Mouse (Mus musculus) retina, adult 2 months (tissue): ENCODE measurements around the gene Sgta.
"Not testable (repeated sequence)": the region's sequence is repeated elsewhere in the genome, so short reads cannot be mapped to it uniquely, and the experiment has no call there.

ENCODE experiments used
- DNase-seq: peaks from one replicate; pipeline ENCODE4 v3.0.0-alpha.2; 2012; ENCODE audit warnings: low read depth, low spot score

Gene Sgta

GRCm38 (mm10) chr10:81059603-81060543, at the start of gene Sgta:
Gene Sgta, minus strand, starts transcription at chr10:81060181.
- DNase-seq: peak; percentile 99

GRCm38 (mm10) chr10:81106113-81106721, 46.2 kb upstream of the Sgta start:
- DNase-seq: peak; percentile 62

GRCm38 (mm10) chr10:81105565-81106112, 45.7 kb upstream of the Sgta start, which contains the start of gene Map2k2:
Gene Map2k2, plus strand, starts transcription at chr10:81105915.
- peak; percentile 91 for DNase-seq

- no peak for DNase-seq
Measured at GRCm38 (mm10) chr10:81094931-81095678, 35.1 kb upstream of the Sgta start.

- DNase-seq: no peak
Measured at GRCm38 (mm10) chr10:81092465-81093250, 32.7 kb upstream of the Sgta start.

GRCm38 (mm10) chr10:81090621-81091020, 30.6 kb upstream of the Sgta start:
- no peak for DNase-seq

- DNase-seq: no peak
Measured at GRCm38 (mm10) chr10:81089216-81089615, 29.2 kb upstream of the Sgta start.

- no peak for DNase-seq
Measured at GRCm38 (mm10) chr10:81087021-81087420, 27.0 kb upstream of the Sgta start.

- DNase-seq: peak; percentile 33
Measured at GRCm38 (mm10) chr10:81082168-81082960, 22.4 kb upstream of the Sgta start.

GRCm38 (mm10) chr10:81080008-81080655, 20.2 kb upstream of the Sgta start:
- no peak for DNase-seq

GRCm38 (mm10) chr10:81077916-81078315, 17.9 kb upstream of the Sgta start:
- no peak for DNase-seq

- DNase-seq: no peak
Measured at GRCm38 (mm10) chr10:81076356-81076755, 16.4 kb upstream of the Sgta start.

- DNase-seq: no peak
Measured at GRCm38 (mm10) chr10:81075734-81076133, 15.8 kb upstream of the Sgta start.

- no peak for DNase-seq
Measured at GRCm38 (mm10) chr10:81073464-81073863, 13.5 kb upstream of the Sgta start.

- DNase-seq: no peak
Measured at GRCm38 (mm10) chr10:81072290-81072689, 12.3 kb upstream of the Sgta start.

GRCm38 (mm10) chr10:81069836-81070235, 9.9 kb upstream of the Sgta start, which contains the start of gene Thop1:
Gene Thop1, plus strand, starts transcription at chr10:81070035.
- DNase-seq: peak; percentile 99

GRCm38 (mm10) chr10:81068706-81069105, 8.7 kb upstream of the Sgta start:
- DNase-seq: no peak

- DNase-seq: not testable (repeated sequence)
Measured at GRCm38 (mm10) chr10:81064519-81064918, 4.5 kb upstream of the Sgta start.

GRCm38 (mm10) chr10:81062710-81063109, 2.7 kb upstream of the Sgta start:
- DNase-seq: no peak
